Mouse (Mus musculus) megakaryocyte, embryonic 14.5 days (primary cell): ENCODE results near the gene Npr1.

Experiments
- FLI1 ChIP-seq: IDR thresholded peaks from 2 replicates; pipeline ENCODE4 v1.6.1; 2012; ENCODE audit warnings: low read length, inconsistent platforms, mixed read lengths
- GATA1 ChIP-seq: IDR thresholded peaks from 3 replicates; pipeline ENCODE4 v1.6.1; 2012; ENCODE audit warnings: mixed read lengths, low read length, inconsistent platforms, borderline replicate concordance

GRCm38 (mm10) chr3:90467618-90468300 lies 2.1 kb upstream of the Npr1 start:
- TF ChIP-seq GATA1 (no peak), FLI1 (no peak)
